Mouse (Mus musculus): ENCODE measurements at regions not wholly inside any gene's neighbourhood (a gene's known extent, or its start where the extent isn't known, plus 50 kb on each side); places are given as distances from the start of the nearest gene placed in this dataset.
A peak's percentile ranks its signal among the peaks of the same experiment; 100 is the strongest.

- no peak for ATAC-seq (ENCODE audit: low read depth)
- Histone ChIP-seq H3K9me3 (no peaks in the 10 kb centered on the region), H3K27ac (replicated peaks) (no peak overlapping the region), H3K36me3 (no peaks in the 10 kb centered on the region), H3K4me1 (replicated peaks) (no peaks in the 10 kb centered on the region), H3K9ac (no peak overlapping the region), H3K27me3 (no peaks in the 10 kb centered on the region), H3K4me2 (no peak overlapping the region), H3K4me3 (no peak overlapping the region)
- 76% methylated on average over 2 of the region's 2 CpGs for WGBS
Measured at GRCm38 (mm10) chr3:151192092-151192491, 245.6 kb upstream of the Adgrl4 start.

- Histone ChIP-seq H3K36me3 (no peaks in the 10 kb centered on the region), H3K27me3 (no peaks in the 10 kb centered on the region), H3K9me3 (no peaks in the 10 kb centered on the region), H3K4me2 (no peak overlapping the region), H3K4me1 (replicated peaks) (no peaks in the 10 kb centered on the region), H3K4me3 (no peak overlapping the region), H3K27ac (replicated peaks) (no peak overlapping the region), H3K9ac (no peak overlapping the region)
- ATAC-seq (ENCODE audit: low read depth): no peak
- 84% methylated on average over 4 of the region's 4 CpGs for WGBS
Measured at GRCm38 (mm10) chr3:151210978-151211377, 226.7 kb upstream of the Adgrl4 start.

GRCm38 (mm10) chr3:151216764-151217502 lies 220.8 kb upstream of the Adgrl4 start:
- no peak for ATAC-seq (ENCODE audit: low read depth)
- no peaks in the 10 kb centered on the region for H3K36me3 ChIP-seq
- H3K4me1 ChIP-seq (replicated peaks): no peaks in the 10 kb centered on the region
- no peak overlapping the region for H3K27ac ChIP-seq (replicated peaks)
- H3K4me3 ChIP-seq: no peak overlapping the region
- no peak overlapping the region for H3K4me2 ChIP-seq
- H3K9ac ChIP-seq: no peak overlapping the region
- no peaks in the 10 kb centered on the region for H3K27me3 ChIP-seq
- WGBS: 75% methylated on average over 3 of the region's 3 CpGs
- H3K9me3 ChIP-seq: no peaks in the 10 kb centered on the region

DNA sequence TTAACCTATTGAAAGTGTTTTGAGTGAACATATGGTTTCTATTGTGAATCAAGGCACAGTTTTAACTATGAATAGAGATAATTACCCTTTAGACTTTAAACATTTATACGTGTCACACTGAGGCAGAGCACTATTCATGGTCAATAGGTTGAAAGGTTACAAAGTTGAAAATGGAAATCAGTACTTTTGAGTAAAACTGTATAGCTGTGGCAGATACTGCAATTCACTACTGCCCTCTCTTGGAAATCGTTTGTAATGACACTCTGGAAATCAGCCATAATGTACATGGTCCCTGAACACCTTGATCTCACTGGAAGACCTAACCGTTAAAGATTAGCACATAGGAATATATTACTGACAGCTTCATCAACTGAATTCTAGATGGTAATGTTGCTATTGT lies 215.3 kb upstream of the Adgrl4 start:
- H3K36me3 ChIP-seq: no peaks in the 10 kb centered on the region
- H3K4me2 ChIP-seq: no peak overlapping the region
- no peaks in the 10 kb centered on the region for H3K9me3 ChIP-seq
- ATAC-seq (ENCODE audit: low read depth): no peak
- no peak overlapping the region for H3K27ac ChIP-seq (replicated peaks)
- no peaks in the 10 kb centered on the region for H3K4me1 ChIP-seq (replicated peaks)
- H3K9ac ChIP-seq: no peak overlapping the region
- H3K27me3 ChIP-seq: no peaks in the 10 kb centered on the region
- no peak overlapping the region for H3K4me3 ChIP-seq
- WGBS: 10% methylated on average over 3 of the region's 3 CpGs

- H3K4me2 ChIP-seq: no peak overlapping the region
- WGBS: 81% methylated on average over 2 of the region's 2 CpGs
- no peaks in the 10 kb centered on the region for H3K4me1 ChIP-seq (replicated peaks)
- H3K27ac ChIP-seq (replicated peaks): no peak overlapping the region
- H3K4me3 ChIP-seq: no peak overlapping the region
- no peak for ATAC-seq (ENCODE audit: low read depth)
- no peaks in the 10 kb centered on the region for H3K9me3 ChIP-seq
- no peaks in the 10 kb centered on the region for H3K27me3 ChIP-seq
- no peaks in the 10 kb centered on the region for H3K36me3 ChIP-seq
- no peak overlapping the region for H3K9ac ChIP-seq
Measured at GRCm38 (mm10) chr3:151252458-151252857, 185.2 kb upstream of the Adgrl4 start.

DNA sequence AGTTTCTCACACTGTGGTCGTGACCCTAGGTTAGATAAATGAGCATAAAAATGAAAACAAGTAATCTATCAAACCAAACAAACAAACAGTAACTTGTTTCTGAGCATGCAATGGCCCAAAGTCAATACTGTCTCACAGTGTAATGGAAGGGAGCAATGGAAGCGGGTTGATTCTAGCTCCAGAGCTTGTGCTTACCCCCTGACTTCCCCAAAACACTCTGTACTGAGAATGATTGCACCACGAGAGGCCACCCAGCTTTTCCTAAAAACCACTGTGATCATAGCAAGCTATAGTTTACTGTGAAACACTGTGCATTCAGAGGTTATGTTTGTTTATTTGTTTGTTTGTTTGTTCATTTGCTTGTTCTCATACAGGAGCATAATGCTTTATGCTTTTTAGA lies 174.9 kb upstream of the Adgrl4 start:
- H3K27ac ChIP-seq (replicated peaks): no peak overlapping the region
- 83% methylated on average over 3 of the region's 3 CpGs for WGBS
- no peaks in the 10 kb centered on the region for H3K27me3 ChIP-seq
- H3K36me3 ChIP-seq: no peaks in the 10 kb centered on the region
- H3K9ac ChIP-seq: no peak overlapping the region
- no peak overlapping the region for H3K4me3 ChIP-seq
- H3K4me2 ChIP-seq: no peak overlapping the region
- no peaks in the 10 kb centered on the region for H3K9me3 ChIP-seq
- ATAC-seq (ENCODE audit: low read depth): no peak
- H3K4me1 ChIP-seq (replicated peaks): no peaks in the 10 kb centered on the region

- 23% methylated on average over 2 of the region's 2 CpGs for WGBS
- H3K9me3 ChIP-seq: no peaks in the 10 kb centered on the region
- no peak overlapping the region for H3K27ac ChIP-seq (replicated peaks)
- no peaks in the 10 kb centered on the region for H3K4me1 ChIP-seq (replicated peaks)
- no peak overlapping the region for H3K9ac ChIP-seq
- H3K4me2 ChIP-seq: no peak overlapping the region
- no peaks in the 10 kb centered on the region for H3K36me3 ChIP-seq
- no peak overlapping the region for H3K4me3 ChIP-seq
- no peaks in the 10 kb centered on the region for H3K27me3 ChIP-seq
- ATAC-seq (ENCODE audit: low read depth): no peak
Measured at GRCm38 (mm10) chr3:151265658-151266057, 172.0 kb upstream of the Adgrl4 start.

GRCm38 (mm10) chr3:151269514-151269913 lies 168.2 kb upstream of the Adgrl4 start:
- Histone ChIP-seq H3K9ac (no peak overlapping the region), H3K4me1 (replicated peaks) (no peaks in the 10 kb centered on the region), H3K36me3 (no peaks in the 10 kb centered on the region), H3K4me2 (no peak overlapping the region), H3K9me3 (no peaks in the 10 kb centered on the region), H3K4me3 (no peak overlapping the region), H3K27me3 (no peaks in the 10 kb centered on the region), H3K27ac (replicated peaks) (no peak overlapping the region)
- WGBS: 86% methylated on average over 2 of the region's 2 CpGs
- ATAC-seq (ENCODE audit: low read depth): no peak

- H3K4me3 ChIP-seq: no peak overlapping the region
- no peaks in the 10 kb centered on the region for H3K4me1 ChIP-seq (replicated peaks)
- H3K9me3 ChIP-seq: no peaks in the 10 kb centered on the region
- H3K27ac ChIP-seq (replicated peaks): no peak overlapping the region
- H3K36me3 ChIP-seq: no peaks in the 10 kb centered on the region
- no peak overlapping the region for H3K9ac ChIP-seq
- H3K4me2 ChIP-seq: no peak overlapping the region
- ATAC-seq (ENCODE audit: low read depth): no peak
- no peaks in the 10 kb centered on the region for H3K27me3 ChIP-seq
- whole genome bisulfite sequencing: 91% methylated on average over 1 of the region's 1 CpGs
Measured at GRCm38 (mm10) chr3:151283829-151284228, 153.9 kb upstream of the Adgrl4 start.

- 31% methylated on average over 11 of the region's 11 CpGs for WGBS
- H3K36me3 ChIP-seq: no peaks in the 10 kb centered on the region
- H3K27ac ChIP-seq (replicated peaks): 0 out of 2 replicates have a peak overlapping the region, but pooled peaks have one; percentile 49
- no peak overlapping the region for H3K9ac ChIP-seq
- no peak overlapping the region for H3K4me3 ChIP-seq
- no peak overlapping the region for H3K4me2 ChIP-seq
- H3K27me3 ChIP-seq: no peaks in the 10 kb centered on the region
- peaks cover 8% of the 10 kb centered on the region; the same call in 1 of the 2 replicates for H3K4me1 ChIP-seq (replicated peaks)
- ATAC-seq (ENCODE audit: low read depth): peak; percentile 69
- H3K9me3 ChIP-seq: no peaks in the 10 kb centered on the region
Measured at GRCm38 (mm10) chr3:151293981-151294605, 143.6 kb upstream of the Adgrl4 start.

DNA sequence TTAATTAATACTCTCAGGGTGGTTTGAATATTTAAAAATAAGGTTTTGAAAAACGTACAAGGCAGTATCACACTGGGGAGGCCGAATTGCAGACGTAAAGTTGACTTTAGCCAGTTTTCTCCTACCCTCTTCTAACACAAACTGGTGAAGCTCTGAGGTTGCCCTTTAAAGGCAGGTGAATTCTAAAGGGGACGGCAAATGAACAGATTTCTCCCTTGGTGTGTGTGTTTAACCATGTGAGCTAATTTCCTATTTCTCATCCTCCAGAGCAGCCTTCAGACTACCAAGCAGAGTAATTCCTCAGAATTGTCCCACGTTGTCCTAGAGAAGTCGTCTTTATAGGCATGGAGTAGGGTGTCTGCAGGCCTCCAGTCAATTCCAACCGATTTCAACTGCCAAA lies 143.1 kb upstream of the Adgrl4 start:
- 77% methylated on average over 7 of the region's 7 CpGs for WGBS
- H3K36me3 ChIP-seq: no peaks in the 10 kb centered on the region
- no peaks in the 10 kb centered on the region for H3K27me3 ChIP-seq
- 0 out of 2 replicates have a peak overlapping the region, but pooled peaks have one; percentile 49 for H3K27ac ChIP-seq (replicated peaks)
- H3K9ac ChIP-seq: no peak overlapping the region
- H3K4me1 ChIP-seq (replicated peaks): peaks cover 8% of the 10 kb centered on the region; the same call in 1 of the 2 replicates
- no peaks in the 10 kb centered on the region for H3K9me3 ChIP-seq
- no peak overlapping the region for H3K4me3 ChIP-seq
- no peak for ATAC-seq (ENCODE audit: low read depth)
- H3K4me2 ChIP-seq: no peak overlapping the region

- H3K4me2 ChIP-seq: no peak overlapping the region
- no peaks in the 10 kb centered on the region for H3K36me3 ChIP-seq
- H3K9me3 ChIP-seq: no peaks in the 10 kb centered on the region
- no peak overlapping the region for H3K9ac ChIP-seq
- WGBS: 73% methylated on average over 9 of the region's 9 CpGs
- no peak overlapping the region for H3K27ac ChIP-seq (replicated peaks)
- no peak for ATAC-seq (ENCODE audit: low read depth)
- H3K4me3 ChIP-seq: no peak overlapping the region
- H3K27me3 ChIP-seq: no peaks in the 10 kb centered on the region
- peaks cover 8% of the 10 kb centered on the region; the same call in 1 of the 2 replicates for H3K4me1 ChIP-seq (replicated peaks)
Measured at GRCm38 (mm10) chr3:151295027-151295426, 142.7 kb upstream of the Adgrl4 start.

Data from neural tube, embryonic 13.5 days (tissue).